Mouse (Mus musculus) liver, adult (tissue): ENCODE results near the gene Olfr1507.

ENCODE experiments used
- GATA4 ChIP-seq: IDR thresholded peaks from 2 replicates; pipeline ENCODE4 v1.6.1; 2014; ENCODE audit warnings: mild to moderate bottlenecking, low read length; ENCODE audit not compliant: insufficient replicate concordance

The Olfr1507 gene

DNA sequence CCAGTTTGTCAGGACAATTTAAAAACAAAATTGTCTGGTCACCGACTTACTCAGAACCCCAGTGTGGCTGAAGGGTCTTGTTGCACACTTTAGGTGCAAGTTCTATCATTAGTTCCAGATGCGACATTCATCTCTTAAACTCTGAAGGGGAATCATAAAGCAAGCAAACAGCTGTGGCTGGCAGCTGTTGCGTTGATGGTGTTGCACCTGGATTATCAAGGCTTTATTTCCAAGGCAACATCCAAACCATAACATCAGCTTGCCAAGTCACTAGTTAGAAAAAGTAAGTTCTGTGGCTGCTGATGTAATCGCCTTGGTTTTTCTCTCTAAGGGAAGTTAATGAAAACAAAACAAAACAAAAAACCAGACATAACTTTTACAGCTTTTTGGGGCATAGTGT lies at the start of gene Olfr1507:
TSS of gene Olfr1507 (minus strand) at position 234 of the 400 bp plus-strand sequence.
- TF ChIP-seq GATA4: no peak

DNA sequence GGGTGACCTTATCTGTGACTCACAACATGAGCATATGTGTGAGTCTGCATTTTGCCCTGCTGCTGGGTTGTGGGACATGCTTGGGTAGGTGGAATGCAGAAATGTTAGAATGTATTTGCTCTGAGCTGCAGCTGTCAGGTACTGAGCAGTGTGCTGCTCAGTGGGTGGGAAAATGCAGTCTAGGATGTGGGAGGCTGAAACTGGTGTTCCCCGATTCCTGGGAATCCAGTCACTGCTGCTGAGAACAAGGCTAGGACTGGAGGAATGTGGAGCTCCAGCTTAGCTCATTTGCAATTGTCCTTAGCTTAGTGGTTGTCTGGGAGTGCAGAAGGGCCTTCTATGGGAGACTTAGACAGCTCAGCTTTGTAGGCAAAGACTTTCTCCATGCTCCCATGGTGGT lies 37.8 kb upstream of the Olfr1507 start:
- TF ChIP-seq GATA4: no peak

DNA sequence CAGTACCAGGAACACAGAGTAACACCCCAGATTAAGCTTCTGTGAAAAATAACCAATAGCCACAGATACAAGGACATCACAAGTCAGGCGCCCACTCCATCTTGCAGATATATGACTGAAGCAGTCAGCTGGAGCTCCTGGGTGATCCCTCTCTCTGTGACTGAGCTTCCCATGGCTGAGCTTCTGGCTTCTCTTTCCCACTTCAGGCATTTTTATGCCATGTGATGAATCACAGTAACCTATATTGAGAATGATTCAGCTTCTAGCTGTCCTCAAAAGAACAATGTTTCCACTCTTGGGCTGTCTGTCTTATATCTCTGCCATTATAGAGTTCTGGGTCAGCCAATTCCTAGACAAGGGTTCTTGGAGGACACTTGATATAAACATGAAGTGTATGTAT lies 29.4 kb upstream of the Olfr1507 start:
- no peak for TF ChIP-seq GATA4

DNA sequence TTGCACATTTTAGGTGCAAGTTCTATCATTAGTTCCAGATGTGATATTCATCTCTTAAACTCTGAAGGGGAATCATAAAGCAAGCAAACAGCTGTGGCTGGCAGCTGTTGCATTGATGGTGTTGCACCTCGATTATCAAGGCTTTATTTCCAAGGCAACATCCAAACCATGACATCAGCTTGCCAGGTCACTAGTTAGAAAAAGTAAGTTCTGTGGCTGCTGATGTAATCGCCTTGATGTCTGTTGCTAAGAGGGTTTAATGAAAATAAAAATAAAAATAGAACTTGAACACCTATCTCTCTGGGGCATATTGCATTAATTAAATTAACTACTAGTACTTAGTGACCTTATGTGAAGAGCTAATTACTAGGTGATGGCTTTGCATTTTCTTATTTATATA lies 28.2 kb downstream of the Olfr1507 start, which contains the start of gene Olfr1508:
TSS of gene Olfr1508 (minus strand) at position 101 of the 400 bp plus-strand sequence.
- TF ChIP-seq GATA4: no peak

DNA sequence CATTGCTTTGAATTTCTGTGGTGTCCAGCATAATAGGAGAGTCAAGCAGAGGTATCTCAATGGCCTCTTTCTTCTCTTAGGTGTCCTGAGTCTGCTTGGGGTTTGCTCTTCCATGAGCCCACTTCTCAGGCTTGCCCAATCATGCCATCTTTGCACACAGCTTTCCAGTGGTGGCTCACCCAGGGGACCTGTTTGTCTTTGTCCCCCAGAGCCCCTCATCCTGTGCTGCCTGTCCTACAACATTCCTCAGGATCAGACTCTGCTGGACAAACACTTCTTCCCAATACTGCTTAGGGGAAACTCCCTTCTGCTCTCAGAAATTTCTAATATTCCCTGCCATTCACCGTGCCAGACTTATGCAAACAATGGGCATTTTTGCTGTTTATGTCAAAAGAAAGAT lies 29.8 kb downstream of the Olfr1507 start:
- TF ChIP-seq GATA4: no peak

DNA sequence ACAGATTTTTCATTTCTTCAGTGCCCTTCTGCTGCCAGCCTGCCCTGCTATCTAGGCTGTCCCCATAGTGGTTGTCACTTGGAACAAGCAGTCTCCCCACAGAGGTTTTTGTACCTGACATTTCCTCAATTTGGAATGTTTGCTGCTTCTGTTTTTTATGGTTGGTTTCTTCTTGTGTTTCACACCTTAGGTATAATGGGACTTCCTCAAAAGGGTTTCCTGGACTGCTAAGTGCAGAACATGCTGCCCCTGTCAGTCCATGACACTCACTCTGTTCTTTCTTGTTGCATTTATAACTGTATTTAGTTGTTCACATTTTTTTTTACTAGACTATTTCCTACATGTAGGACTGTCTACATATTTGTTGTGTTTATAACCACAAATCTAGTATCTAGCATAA lies 33.6 kb downstream of the Olfr1507 start:
- TF ChIP-seq GATA4: no peak

DNA sequence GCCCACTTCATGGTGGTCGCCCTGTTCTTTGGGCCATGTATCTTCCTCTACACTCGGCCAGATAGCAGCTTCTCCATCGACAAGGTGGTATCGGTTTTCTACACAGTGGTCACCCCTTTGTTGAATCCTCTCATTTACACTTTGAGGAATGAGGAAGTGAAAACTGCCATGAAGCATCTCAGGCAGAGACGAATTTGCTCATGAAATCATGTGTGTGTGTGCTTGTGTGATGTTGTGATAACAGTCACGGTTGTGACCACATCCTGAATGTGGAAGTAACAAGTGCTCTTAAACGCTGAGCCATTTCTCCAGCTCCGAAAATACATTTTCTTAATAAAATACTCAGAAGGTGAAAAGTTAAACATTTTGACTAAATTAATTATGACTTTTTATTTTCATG lies 44.4 kb downstream of the Olfr1507 start:
- TF ChIP-seq GATA4: no peak

DNA sequence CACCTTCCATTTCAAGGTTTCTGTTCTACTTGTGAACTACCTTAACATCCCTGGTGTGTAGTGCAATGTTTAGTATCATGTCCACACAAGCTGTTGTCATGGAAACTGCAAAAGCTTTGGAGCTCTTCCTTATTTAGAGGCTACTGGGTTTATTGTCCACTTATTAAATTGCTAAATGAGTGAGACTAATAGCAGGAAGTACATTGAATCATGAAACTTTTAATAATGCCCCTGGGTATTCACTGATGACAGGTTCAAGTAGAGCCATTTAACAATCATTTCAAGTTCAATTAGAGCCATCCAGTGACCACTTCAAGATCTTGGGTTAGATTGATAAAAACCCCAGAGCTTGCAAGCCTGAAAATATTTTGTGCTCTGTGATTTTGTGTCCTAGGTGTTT lies 52.9 kb downstream of the Olfr1507 start, which contains the start of gene Olfr1509:
TSS of gene Olfr1509 (plus strand) at position 301 of the 400 bp plus-strand sequence.
- no peak for TF ChIP-seq GATA4
